Mouse (Mus musculus) layer of hippocampus, postnatal 25 days (tissue): ENCODE measurements around the gene Olfr366. TPM values are rescaled to one million over a fixed set of nuclear protein-coding genes. Genes with fewer than 3 reads are reported as not detected.
"Not testable (repeated sequence)": the region's sequence is repeated elsewhere in the genome, so short reads cannot be mapped to it uniquely, and the experiment has no call there.

ENCODE experiments used
- DNase-seq, 2 experiments: peaks; one replicate each; pipeline ENCODE4 v3.0.0; 2022; ENCODE audit warnings: mixed read lengths in 2 of 2, low spot score in 1 of 2; ENCODE audit errors: extremely low spot score in 1 of 2
- total RNA-seq, 2 experiments: library from RNA; stranded (reverse); gene quantifications; 2 replicates each; pipeline ENCODE4 v1.2.3; 2021

Olfr366 gene
- total RNA-seq, result not detected

- DNase-seq, result no peak
These were observed at the start of gene Olfr366 for GRCm38 (mm10) chr2:37211274-37211673. TSS of gene Olfr366 (plus strand) at chr2:37211574.

GRCm38 (mm10) chr2:37187898-37188297 lies 23.5 kb upstream of the Olfr366 start, which contains the start of gene Olfr365:
TSS of gene Olfr365 (plus strand) at chr2:37188198.
- no peak for DNase-seq

GRCm38 (mm10) chr2:37261781-37262180 lies 50.4 kb downstream of the Olfr366 start:
- DNase-seq, result not testable (repeated sequence)

Other genes with a start within 250 kb of the Olfr366 start
- not detected for gene Olfr357, start 217.7 kb upstream of the Olfr366 start, total RNA-seq
- gene Olfr358, start 202.2 kb upstream of the Olfr366 start, total RNA-seq, result not detected
- not detected for gene Olfr360, start 145.8 kb upstream of the Olfr366 start, total RNA-seq
- not detected for gene Olfr361, start 122.3 kb upstream of the Olfr366 start, total RNA-seq
- not detected for gene Olfr362, start 93.7 kb upstream of the Olfr366 start, total RNA-seq
- not detected for gene Olfr364-ps1, start 72.3 kb upstream of the Olfr366 start, total RNA-seq
- gene Olfr365, start 23.4 kb upstream of the Olfr366 start, total RNA-seq, result under 1 TPM in 1 of 2 experiments, not detected in 1; 0.12 TPM
- not detected for gene Olfr368, start 114.9 kb downstream of the Olfr366 start, total RNA-seq
- 10 to 100 TPM; 27.0 to 28.4 TPM for gene Pdcl, start 147.8 kb downstream of the Olfr366 start, total RNA-seq
- 10 to 100 TPM; 80.3 to 83.2 TPM for gene Rc3h2, start 211.3 kb downstream of the Olfr366 start, total RNA-seq
- gene Zbtb26, start 231.6 kb downstream of the Olfr366 start, total RNA-seq, result 1 to 10 TPM; 8.6 to 9.5 TPM
- 10 to 100 TPM; 14.9 to 15.1 TPM for gene Zbtb6, start 231.6 kb downstream of the Olfr366 start, total RNA-seq
- 10 to 100 TPM; 90.4 to 93.1 TPM for gene Rabgap1, start 231.7 kb downstream of the Olfr366 start, total RNA-seq